Mouse (Mus musculus): ENCODE results near the gene Ecsit.

Gene Ecsit

DNA sequence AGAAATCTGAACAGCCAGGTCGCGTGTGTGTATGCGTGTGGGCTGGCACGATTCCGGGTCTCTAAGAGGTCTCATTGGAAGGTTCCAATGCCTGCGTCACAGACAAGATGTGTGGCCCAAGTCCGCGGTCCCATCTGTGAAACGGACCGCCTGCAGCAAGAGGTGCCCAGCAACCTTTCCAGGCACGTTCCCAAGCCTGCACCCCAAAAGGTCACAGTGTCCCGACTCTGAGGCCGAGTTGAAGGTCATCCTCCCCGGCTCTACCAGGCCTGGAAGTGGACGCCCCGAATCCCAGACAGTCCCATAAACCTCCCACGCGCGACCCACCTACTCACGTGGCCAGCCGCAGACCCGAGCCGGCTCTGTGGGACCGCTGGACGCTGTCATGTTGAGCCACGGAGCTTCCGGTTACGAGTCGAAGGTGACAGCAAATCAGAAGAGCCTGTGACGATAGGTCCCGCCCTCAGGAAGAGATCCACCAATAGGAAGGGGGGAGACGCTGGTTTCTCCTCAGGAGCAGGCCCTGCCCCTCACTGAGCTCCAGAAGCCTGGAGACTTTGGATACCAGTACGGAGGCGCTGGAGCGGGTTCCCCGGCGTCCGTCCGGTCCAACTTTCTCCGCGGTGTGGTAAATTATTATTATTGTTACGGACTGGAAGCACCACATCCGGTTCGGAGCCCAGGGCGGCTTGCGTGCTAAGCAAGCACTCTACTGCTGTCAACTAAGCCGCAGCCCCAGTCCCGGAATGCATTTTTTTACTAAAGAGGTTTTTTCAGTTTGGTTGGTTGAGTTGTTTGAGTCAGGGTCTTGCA is at the start of gene Ecsit:
Ecsit (minus strand) TSS at position 417 of the 813 bp plus-strand sequence.
- peak; percentile 91 for DNase-seq (ENCODE audit: low read depth, low spot score)

DNA sequence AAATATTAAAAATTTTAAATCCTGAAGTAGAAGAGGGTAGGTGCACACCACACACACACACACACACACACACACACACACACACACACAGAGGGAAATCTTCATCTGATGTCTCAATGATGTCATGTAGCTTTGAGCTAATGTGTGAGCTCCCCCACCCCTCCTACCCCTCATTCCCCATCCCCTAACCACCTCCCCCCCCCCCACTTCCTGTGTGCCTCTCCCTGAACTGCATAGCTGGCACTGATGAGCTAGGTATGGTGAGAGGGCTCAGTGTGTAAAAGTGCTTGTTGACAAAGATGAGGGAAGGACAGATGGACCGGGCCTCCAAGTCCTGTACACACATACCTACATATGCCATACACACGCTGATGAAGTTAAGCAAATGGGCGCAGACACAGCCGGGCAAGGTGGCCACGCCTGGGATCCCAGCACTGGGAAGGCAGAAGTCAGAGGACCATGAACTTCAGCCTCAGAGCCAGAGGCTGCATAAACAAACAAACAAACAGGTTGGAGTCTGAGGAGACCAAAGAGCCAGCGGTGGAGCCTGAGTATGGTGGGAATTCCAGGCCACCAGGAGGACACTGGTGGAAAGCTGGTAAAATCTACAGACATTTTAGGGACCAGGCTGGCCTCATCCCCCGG is 49.1 kb upstream of the Ecsit start:
- DNase-seq (ENCODE audit: low read depth, low spot score), result no peak

DNA sequence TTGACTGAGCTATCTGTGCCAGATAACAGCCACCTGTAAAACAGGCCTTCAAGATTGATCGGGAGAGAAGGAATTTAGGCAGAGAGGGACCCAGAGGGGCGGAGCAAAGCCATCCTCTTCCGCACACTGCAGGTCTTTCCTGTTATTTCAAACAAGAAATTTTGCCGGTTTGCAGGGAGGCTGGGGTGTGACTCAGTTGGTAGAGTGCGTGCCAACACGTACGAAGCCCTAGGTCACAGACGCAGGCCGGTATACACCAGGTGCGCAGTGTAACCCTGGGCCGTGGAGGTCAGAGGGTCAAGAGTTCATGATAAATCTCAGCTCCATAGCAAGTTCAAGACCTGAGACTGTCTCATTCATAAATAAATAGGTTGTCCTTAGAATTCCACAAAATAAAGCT is 47.0 kb upstream of the Ecsit start:
- no peak for DNase-seq (ENCODE audit: low read depth, low spot score)

DNA sequence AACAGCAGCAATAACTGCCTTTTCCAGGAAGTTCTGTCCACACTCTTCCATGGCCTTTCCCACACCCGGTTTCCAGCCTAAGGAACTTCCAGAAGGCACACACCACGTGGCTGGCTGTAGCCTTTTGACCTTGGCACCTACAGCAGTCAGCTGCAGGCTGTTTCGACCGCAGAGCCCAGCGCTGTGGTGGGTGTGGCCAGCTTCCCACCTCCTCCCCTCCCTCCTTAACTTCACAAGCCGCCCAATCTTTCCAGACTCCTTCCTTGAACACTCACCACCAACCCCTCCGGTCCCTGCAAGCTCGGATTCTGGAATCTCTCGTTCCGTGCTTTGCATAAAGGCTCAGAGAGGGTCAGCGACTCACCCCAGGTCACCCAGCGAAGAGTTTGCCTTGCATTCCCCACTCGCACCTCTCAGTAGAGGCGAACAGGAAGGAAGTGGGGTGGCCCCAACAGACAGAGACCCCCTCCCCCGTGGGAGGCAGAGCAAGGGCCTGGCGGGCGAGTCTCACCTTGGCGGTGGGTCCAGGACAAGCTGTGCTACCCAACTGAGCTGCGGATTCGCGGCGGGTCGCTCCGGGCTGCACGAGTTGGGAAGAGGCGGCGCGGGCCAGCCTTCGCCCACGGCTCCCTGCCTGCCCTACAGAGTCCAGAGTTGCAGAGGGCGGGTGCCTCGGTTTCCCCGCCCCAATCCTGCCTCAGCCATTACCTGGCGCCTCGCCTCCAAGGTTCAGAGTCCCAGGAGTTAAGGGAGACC is 46.2 kb upstream of the Ecsit start:
- no peak for DNase-seq (ENCODE audit: low read depth, low spot score)

DNA sequence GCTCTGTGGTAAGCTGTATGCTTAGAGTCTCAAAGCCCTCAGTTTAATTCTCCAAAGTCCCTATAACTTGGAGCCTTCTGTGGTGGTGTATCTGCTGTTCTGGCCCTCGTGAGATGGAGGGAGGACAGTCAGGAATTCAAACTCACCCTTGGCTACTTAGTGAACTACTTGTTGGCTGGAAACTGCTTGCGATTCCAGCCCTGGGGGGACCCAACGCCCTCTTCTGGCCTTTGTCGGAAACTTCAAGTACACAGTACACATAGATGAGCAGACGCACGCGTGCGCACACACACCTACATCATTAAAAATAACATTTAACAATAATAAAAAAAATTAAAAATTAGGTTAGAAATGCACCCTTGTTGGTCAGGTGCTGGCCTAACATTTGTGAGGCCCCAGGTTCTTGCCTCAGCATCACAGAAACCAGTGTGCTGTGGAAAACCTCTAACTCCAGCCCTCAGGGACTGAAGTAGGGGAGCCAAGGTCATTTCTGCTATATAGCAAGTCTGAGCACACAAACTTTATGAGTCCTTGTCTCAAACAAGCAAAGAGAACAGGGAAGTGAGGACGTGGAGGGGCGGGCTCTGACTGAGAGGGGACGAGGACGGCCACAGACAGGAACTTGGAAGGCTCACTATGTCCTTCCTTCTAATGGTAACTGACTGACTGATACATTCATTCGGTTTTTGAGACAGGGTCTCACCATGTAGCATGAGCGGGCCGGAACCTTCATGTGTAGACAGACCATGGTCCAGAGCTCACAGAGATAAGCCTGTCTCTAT is 40.2 kb upstream of the Ecsit start:
- DNase-seq (ENCODE audit: low read depth, low spot score), result no peak

DNA sequence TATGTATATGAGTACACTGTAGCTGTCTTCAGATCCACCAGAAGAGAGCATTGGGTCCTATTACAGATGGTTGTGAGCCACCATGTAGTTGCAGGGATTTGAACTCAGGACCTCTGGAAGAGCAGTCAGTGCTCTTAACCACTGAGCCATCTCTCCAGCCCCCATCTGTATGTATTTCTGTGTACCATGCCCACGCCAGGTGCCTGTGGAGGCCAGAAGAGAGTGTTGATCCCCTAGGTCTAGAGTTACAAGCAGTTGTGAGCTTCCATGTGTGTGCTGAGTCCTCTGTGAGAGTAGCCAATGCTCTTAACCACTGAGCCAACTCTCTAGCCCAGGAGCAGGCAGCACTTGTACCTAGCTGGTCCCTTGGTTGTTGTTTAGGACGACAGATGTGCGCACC is 38.9 kb upstream of the Ecsit start:
- DNase-seq (ENCODE audit: low read depth, low spot score), result no peak

DNA sequence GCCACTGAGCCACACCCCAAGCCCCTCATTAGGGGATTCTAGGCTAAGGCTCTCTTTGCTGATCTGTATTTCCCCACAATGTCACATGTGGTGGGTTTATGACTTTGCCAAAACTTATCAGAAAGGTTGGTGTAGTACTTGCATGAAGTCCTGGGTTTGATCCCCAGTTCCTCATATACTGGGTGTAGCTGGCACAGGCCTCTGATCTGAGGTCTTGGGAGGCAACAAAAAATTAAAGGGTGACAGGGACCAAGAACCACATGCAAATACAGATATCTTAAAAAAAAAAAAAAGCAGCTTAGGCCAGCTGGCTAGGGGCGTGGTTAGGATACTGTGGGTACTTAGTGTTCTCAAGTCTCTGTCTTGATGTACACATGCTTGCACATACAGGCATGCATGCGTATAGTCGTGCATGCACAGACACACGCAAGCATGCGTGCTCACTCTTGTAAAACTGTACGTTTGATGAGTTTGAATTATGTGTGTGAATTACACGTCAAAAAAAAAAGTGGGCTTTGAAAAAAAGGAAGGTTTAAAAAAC is 37.9 kb upstream of the Ecsit start:
- no peak for DNase-seq (ENCODE audit: low read depth, low spot score)

DNA sequence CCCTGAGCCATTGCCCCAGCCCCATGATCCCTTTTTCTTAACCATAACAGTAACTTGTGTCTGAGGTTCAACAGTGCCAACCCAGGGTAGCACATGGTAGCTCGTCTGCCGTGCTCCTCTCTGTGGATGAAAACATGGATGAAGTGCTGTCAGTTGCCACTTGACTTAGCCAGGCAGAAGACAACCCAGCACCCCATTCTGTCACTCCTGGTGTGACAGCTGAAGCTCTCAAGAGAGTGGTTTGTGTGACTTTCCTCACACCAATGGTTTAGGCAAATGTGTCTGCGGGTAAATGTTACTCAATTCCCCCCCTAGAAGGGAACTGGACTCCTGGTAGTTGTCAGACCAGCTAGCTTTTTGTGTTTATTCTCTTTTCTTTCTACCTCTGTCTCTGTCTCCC is 36.8 kb upstream of the Ecsit start:
- DNase-seq (ENCODE audit: low read depth, low spot score), result no peak

DNA sequence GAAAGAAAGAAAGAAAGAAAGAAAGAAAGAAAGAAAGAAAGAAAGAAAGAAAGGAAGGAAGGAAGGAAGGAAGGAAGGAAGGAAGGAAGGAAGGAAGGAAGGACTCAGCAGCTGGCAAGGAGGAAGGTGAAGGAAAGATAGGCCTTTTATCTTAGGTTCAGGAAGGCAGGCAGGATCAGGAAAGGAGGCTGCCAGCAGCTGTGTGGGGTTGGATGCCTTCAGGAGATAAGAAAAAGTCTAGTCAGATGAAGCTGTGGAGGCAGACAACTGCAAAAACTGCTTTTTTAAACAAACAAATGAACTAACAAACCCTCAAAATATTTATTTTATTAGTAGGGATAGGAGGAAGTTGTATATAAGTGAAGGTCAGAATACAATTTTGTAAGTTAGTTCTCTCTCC is 36.3 kb upstream of the Ecsit start:
- no peak for DNase-seq (ENCODE audit: low read depth, low spot score)

DNA sequence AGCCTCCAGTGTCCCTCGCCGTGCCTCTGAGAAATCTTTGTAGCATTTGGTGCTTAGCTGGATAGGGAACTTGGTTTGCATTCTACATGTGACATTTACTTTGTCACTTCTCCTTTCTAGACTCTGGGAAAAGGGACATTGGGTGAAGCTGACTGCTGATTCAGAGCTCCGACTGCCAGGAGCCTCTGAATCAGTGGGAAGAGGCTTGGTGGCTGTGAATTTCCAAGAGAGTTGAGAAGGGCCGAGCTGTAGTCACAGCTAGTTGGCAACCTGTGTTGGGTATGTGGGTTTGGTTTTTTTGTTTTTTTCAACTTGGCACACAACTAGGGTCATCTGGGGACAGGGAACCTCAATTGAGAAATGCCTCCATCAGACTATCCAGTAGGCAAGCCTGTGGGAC is 34.3 kb upstream of the Ecsit start:
- no peak for DNase-seq (ENCODE audit: low read depth, low spot score)

DNA sequence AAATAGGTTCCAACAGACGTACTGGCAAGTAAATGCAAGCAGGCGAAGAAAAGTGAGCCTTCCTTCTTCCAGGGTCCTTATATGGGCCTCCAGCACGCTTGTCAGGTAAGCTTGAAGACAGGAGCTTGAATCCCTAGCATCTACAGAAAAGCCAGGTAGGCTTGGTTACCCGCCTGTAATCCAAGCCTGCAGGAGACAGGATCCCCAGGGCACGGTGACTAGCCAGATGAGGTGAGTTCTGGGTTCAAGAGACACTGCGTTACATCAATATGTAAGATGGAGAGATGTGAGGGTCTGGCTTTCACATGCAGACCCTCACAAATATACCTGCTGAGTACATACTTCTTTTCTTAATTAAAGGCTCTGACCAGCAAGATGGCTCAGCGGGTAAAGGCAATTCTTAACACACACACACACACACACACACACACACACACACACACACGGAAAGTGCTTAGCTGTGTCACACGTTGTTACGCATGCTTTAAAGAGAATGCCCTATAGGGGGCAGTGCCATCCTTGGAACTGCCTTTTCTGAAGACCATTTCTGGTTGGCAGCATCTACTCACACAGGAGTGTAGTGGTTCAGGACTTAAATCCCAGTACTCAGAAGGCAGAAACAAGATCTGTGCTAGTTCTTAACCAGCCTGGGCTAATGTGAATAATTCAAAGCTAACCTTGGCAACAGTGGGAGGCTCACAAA is 32.7 kb upstream of the Ecsit start:
- DNase-seq (ENCODE audit: low read depth, low spot score), result no peak

DNA sequence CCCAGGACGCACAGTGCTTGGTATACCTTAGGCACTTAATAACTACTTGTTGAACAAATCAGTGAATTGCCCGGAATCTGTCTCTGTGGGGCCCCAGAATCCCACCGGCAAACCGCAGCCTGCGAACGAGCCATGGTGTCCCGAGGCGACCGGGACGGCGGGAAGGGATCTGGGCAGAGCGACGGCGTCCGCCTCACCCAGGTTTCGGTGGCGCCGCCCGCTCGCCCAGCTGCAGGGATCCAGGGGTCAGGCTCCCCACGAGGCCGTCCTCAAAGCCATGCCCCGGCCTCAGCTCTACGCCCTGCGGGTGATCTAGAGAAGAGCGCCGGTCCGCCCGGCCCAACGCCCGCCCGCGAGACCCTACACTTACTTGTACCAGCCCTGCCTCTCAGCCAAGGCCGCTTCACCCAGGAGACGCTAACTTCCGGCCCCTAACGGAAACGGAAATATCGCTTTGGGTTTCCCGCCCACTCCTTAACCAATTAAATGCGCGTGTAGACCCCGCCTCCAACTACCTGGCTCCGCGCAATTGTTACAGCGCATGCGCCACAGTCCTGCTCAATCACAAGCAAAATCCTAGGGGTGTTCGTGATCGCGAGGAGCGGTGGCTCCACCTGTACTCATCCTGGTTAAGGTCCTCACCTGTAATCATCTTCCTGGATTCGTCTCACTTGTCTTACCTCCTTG is 31.6 kb upstream of the Ecsit start, which contains the start of gene Elof1:
Elof1 (minus strand) TSS at position 433 of the 687 bp plus-strand sequence.
- DNase-seq (ENCODE audit: low read depth, low spot score), result peak; percentile 94

DNA sequence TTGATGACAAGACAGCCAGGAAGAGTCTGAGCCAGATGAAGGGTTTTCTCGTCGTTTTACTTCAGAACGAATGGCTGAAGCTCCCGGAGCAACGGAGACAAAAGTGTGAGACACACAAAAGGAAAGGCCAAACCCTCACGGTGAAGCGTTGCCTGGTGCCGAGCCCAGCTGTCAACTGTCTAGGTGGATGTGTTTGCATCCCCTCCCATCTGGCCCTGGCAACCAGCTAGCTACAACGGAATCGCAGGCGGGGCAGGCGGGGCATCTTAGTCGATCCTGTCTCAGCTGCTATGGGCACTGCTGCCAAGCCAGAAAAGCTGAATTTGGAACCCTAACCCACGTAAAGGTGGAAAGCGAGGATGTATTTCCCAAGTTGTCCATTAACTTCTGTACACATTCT is 30.8 kb upstream of the Ecsit start:
- no peak for DNase-seq (ENCODE audit: low read depth, low spot score)

DNA sequence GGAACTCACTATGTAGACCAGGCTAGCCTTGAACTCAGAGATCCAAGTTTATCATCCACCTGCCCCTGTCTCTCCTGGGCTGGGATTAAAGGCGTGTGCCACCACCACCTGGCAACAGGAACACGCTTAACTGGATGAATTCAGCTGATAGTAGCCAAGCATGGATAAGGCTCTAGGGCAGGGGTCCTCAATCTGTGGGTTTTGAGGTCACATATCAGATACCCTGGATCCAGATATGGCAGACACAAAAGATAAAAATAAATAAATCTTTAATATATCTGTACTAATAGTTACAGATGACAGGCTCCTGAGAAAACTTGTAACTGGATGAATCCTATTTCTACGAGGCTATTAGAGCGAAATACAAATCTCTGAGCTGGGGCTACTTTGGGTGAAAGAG is 30.4 kb upstream of the Ecsit start:
- no peak for DNase-seq (ENCODE audit: low read depth, low spot score)

DNA sequence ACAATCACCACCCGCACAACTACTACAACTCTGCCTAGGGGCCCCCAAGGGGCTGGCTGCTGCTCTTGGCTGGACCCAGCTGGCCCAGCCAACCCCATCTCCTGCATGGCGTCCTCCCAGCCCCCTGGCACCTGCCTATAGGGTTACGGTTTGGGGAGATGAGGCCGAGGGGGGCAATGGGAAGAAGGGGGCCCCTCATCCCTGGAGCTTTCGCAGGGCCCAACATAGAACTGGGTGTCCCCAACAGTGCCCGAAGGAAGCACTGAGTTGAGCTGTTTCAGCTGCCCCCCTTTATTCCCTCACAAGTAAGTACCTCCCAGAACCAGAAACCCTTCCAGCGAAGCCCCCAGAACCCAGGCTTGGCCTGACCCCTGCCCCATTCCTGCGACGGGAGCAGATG is 23.0 kb upstream of the Ecsit start:
- DNase-seq (ENCODE audit: low read depth, low spot score), result no peak

DNA sequence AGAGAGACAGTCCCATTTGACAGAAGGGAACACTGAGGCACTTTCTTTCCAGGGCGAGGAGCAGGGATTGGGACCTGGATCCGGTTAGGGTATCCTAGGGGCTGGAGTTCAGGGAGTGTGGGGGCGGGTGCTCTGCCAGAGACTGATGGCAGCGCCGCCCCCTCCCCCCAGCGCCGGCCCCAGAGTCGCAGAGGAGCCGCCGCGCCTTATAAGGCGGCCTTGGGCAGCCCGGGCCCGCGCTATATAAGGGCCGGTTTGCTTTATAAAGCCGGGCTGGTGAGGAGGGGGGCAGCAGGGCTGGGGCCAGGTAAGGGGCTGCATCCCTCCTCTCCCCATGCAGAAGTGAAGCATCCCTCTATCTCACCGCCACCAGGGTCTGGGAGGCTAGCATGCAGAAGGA is 14.7 kb upstream of the Ecsit start:
- no peak for DNase-seq (ENCODE audit: low read depth, low spot score)

DNA sequence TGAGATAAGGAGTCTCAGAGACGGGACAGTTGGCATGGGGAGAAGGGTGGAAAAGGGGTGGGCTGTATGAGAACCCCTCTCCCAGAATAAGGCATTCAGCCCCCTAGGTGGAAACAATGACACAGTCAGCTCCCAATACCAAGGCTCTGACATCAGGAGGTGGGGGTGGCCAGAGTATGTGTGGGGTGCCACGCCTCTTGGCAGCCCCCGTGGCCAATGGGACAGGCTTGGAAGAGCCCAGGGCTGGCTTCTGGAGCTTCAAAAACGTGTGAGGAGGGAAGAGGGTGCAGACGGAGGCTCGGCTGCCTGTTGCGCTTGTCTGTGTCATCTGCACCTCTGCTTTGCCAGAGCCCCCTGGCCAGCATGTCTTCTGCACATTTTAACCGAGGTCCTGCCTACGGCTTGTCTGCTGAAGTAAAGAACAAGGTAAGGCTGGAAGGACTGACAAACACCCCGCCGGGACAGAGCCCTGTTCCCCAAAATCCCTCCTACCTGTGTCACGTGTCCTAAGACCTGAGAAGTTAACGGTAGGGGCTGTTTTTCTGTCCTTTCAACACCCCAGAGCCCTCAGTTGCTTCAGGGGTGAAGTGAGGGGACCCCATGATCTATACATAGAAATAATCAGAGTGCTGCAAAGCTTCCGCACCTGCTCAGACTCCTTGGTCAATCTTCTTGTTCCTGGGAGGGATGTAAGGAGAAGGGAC is 13.9 kb upstream of the Ecsit start, which contains the start of gene Cnn1:
Cnn1 (plus strand) TSS at position 224 of the 704 bp plus-strand sequence.
- DNase-seq (ENCODE audit: low read depth, low spot score), result no peak

DNA sequence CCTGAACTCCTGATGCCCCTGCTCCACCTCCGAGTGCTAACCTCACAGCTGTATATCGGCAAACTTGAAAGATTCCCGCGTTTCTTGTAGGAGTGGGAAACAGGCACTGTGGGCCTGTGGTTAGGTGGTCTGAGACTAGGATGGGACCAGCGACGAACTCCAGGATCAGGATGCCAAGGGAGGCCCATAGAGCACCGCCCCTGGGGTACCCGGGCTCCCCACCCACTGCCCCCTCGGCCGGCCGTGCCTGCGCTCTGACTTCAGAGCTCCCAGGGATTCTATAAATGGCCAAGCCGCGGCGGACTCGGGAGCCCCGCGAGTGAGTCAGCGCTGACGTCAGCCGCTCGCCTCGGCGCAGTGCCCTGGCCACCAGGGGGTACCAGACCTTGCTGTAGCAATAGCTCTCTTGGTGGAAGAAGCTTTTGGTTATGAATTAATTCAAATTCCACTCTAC is 10.6 kb upstream of the Ecsit start:
- DNase-seq (ENCODE audit: low read depth, low spot score), result peak; percentile 54

DNA sequence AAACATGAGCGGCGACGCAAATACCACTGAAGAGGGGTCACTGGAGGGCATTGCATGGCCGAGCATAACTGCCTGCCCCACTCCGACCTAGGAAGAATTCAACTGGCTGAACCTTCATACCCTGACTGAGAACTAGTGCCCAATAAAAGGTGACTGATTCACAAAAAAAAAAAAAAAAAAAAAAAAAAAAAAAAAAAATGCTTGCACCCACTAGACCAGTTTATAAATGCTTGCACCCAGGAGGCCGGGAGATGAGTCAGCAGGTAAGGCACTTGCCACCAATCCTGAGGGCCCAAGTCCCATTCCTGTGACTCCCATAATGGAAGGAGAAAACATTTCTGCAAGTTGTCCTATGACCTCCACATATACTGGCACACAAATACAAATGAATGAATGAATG is 7.5 kb upstream of the Ecsit start:
- no peak for DNase-seq (ENCODE audit: low read depth, low spot score)

Measured in embryo, embryonic 11.5 days (tissue).